Comparison of ENCODE assay signal across 19 mouse cellular contexts in genomic region chr9:72875878-72876277, GRCm38 (mm10). TPM values are rescaled to one million over a fixed set of nuclear protein-coding genes. Genes with fewer than 3 reads are reported as not detected.
DNase-seq lines count a peak whose midpoint lies in the region; ATAC-seq and TF ChIP-seq lines count a peak whose summit lies in the region.
"Had no signal": no experiment of that assay in that cellular context is flagged by ENCODE, and none has a peak within 500 bp of the region (broad histone marks: within the 10 kb centered on the region; RNA-seq: fewer than 3 reads in every experiment).

No protein-coding gene starts in this region.

- H3K36me3 ChIP-seq in E14TG2a.4 (ENCODE audit: insufficient read depth, low read length): no peaks in the 10 kb centered on the region
- H3K36me3 ChIP-seq: heart, embryonic 12.5 days; limb, embryonic 15.5 days had no signal

- no peaks in the 10 kb centered on the region for H3K27me3 ChIP-seq in E14TG2a.4 (ENCODE audit: insufficient read depth, low read length)
- H3K27me3 ChIP-seq: heart, embryonic 12.5 days; limb, embryonic 15.5 days had no signal

- H3K27ac ChIP-seq in layer of hippocampus, adult 2 months: no peak overlapping the region
- H3K27ac ChIP-seq: limb, embryonic 15.5 days had no signal

- no peak overlapping the region for H3K4me3 ChIP-seq in layer of hippocampus, adult 2 months
- H3K4me3 ChIP-seq in E14TG2a.4 (replicated peaks; ENCODE audit: low read length): no peak overlapping the region
- H3K4me3 ChIP-seq: erythroblast, embryonic 14.5 days; heart, embryonic 12.5 days; limb, embryonic 15.5 days had no signal

- H3K9me3 ChIP-seq in E14TG2a.4 (ENCODE audit: low read length): no peaks in the 10 kb centered on the region
- H3K9me3 ChIP-seq: heart, embryonic 12.5 days; limb, embryonic 15.5 days had no signal

- DNase-seq in CD4-positive, CD25-positive, alpha-beta regulatory T cell, adult 2 months (ENCODE audit: low read depth, low spot score): peak; percentile 6
- DNase-seq in layer of hippocampus, adult 2 months (ENCODE audit: low spot score in 2 of 2): no peak
- no peak for DNase-seq in layer of hippocampus, adult 8-10 months (ENCODE audit: low spot score in 2 of 2)
- DNase-seq in brain, embryonic 14.5 days (ENCODE audit: low read depth): no peak
- no peak for DNase-seq in adrenal gland, adult 18-20 months (ENCODE audit: low spot score in 2 of 2)
- DNase-seq in adrenal gland, postnatal 25 days: no peak
- DNase-seq: adrenal gland, adult 8-10 months; cerebellum, postnatal 10 days; gastrocnemius, postnatal 25 days; heart, postnatal 4 days; kidney, postnatal 10 days; layer of hippocampus, adult 9-11 months; lung, postnatal 10 days; thymus, postnatal 14 days had no signal

- peaks cover 55% of the 10 kb centered on the region for H3K4me1 ChIP-seq in E14TG2a.4 (replicated peaks; ENCODE audit: low read depth, low read length)

- no peak for ATAC-seq in CD4-positive, CD25-positive, alpha-beta regulatory T cell, adult 4 months

- TF ChIP-seq POLR2A in brain, embryonic 14.5 days (IDR thresholded peaks at IDR 0.05; ENCODE audit: borderline replicate concordance, extremely low read depth, insufficient read depth, insufficient read length, poor library complexity, severe bottlenecking): no peak

- TF ChIP-seq CTCF in layer of hippocampus, adult 2 months (conservative IDR thresholded peaks at IDR 0.05): peak; percentile 63
- peak; percentile 62 for TF ChIP-seq CTCF in E14TG2a.4 (conservative IDR thresholded peaks at IDR 0.05; ENCODE audit: low read length)
- peak; percentile 23; the same call in 1 of the 2 replicates for TF ChIP-seq CTCF in brain, embryonic 14.5 days (IDR thresholded peaks at IDR 0.05; ENCODE audit: borderline replicate concordance, extremely low read depth, insufficient read depth, insufficient read length)

RNA-seq across cellular contexts. Expression of gene Pygo1, which starts 49.6 kb away (rescaled TPM):
- not detected for polyA plus RNA-seq in CD4-positive, CD25-positive, alpha-beta regulatory T cell, adult 4 months (2017; shearing (Covaris generic))
- 10 to 100 TPM; 30.9 to 32.9 TPM for total RNA-seq in layer of hippocampus, adult 2 months (2021)
- 10 to 100 TPM; 26.3 to 31.3 (median 28.8) TPM for total RNA-seq in layer of hippocampus, adult 8-10 months (2022)
- 12.9 and 19.0 TPM in 2 replicates for polyA plus RNA-seq in brain, embryonic 14.5 days (2012; rRNA removed)
- 1 to 10 TPM; 3.4 to 3.7 TPM for total RNA-seq in adrenal gland, adult 18-20 months (2021)
- 3.4 and 5.1 TPM in 2 replicates for total RNA-seq in adrenal gland, postnatal 25 days (2021)
- polyA plus RNA-seq: erythroblast, embryonic 14.5 days had no signal
